Mouse (Mus musculus) G1E (cell line): Measurements from ENCODE around the gene Gm5105. TPM values are rescaled to one million over a fixed set of nuclear protein-coding genes. Genes with fewer than 3 reads are reported as not detected.

Experiments used
- ATAC-seq: 2 replicates; pipeline ENCODE4 v1.8.0; 2016; ENCODE audit warnings: mild to moderate bottlenecking; ENCODE audit not compliant: insufficient number of reproducible peaks, poor library complexity, low FRiP score, severe bottlenecking; ENCODE audit errors: extremely low read depth
- DNase-seq: peaks from one replicate; pipeline ENCODE4 v3.0.0; 2012; ENCODE audit warnings: low spot score
- H3K27me3 ChIP-seq: 2 replicates; pipeline ENCODE4 v1.6.1; 2012; ENCODE audit warnings: mild to moderate bottlenecking, low read length, inconsistent platforms; ENCODE audit not compliant: insufficient read depth
- H3K36me3 ChIP-seq: replicated peaks from 2 replicates; pipeline ENCODE3; 2012; ENCODE audit warnings: mild to moderate bottlenecking, inconsistent platforms
- H3K4me1 ChIP-seq: 2 replicates; pipeline ENCODE4 v1.6.1; 2012; ENCODE audit warnings: low read depth, low read length, inconsistent platforms, mixed read lengths; ENCODE audit not compliant: insufficient read depth
- H3K4me3 ChIP-seq: 2 replicates; pipeline ENCODE4 v1.5.1; 2012; ENCODE audit warnings: low read depth, mild to moderate bottlenecking, inconsistent platforms, low read length, moderate library complexity, mixed read lengths
- H3K9me3 ChIP-seq: replicated peaks from 2 replicates; pipeline ENCODE4 v1.6.1; 2012; ENCODE audit warnings: inconsistent platforms
- CTCF ChIP-seq: IDR thresholded peaks from 2 replicates; pipeline ENCODE4 v1.5.1; 2012; ENCODE audit warnings: low read depth, low read length, inconsistent platforms, mixed read lengths
- GATA1 ChIP-seq: IDR thresholded peaks from 2 replicates; pipeline ENCODE4 v1.6.1; 2012; ENCODE audit warnings: borderline replicate concordance, low read length, inconsistent platforms, mixed read lengths
- GATA2 ChIP-seq: IDR thresholded peaks from 2 replicates; pipeline ENCODE4 v1.6.1; 2012; ENCODE audit warnings: low read depth, low read length, inconsistent platforms, borderline replicate concordance
- POLR2AphosphoS5 ChIP-seq: IDR thresholded peaks from 2 replicates; pipeline ENCODE4 v1.6.1; 2012; ENCODE audit warnings: low read depth, low read length, inconsistent platforms; ENCODE audit not compliant: insufficient replicate concordance
- TAL1 ChIP-seq: conservative IDR thresholded peaks from 2 replicates; pipeline ENCODE4 v1.6.1; 2012; ENCODE audit warnings: low read depth, low read length, inconsistent platforms, mixed read lengths
- polyA plus RNA-seq: library from polyadenylated mRNA; stranded (reverse); fragments of >175 nt; gene quantifications from 2 replicates; pipeline ENCODE4 v1.2.3, GENCODE M21; 2012
- total RNA-seq, 2 experiments: library from RNA; stranded (forward) in 1 of 2; stranded (reverse) in 1 of 2; fragments of 200-1000 nt in 1 of 2; fragments of >200 nt in 1 of 2; fragmentation: Nextera tagmentation in 1 of 2; gene quantifications; 2 replicates each; pipeline ENCODE4 v1.2.3; 2014 to 2017

The Gm5105 gene
- total and polyA plus RNA-seq, 3 experiments, result 0.11 TPM; not detected in 2

DNA sequence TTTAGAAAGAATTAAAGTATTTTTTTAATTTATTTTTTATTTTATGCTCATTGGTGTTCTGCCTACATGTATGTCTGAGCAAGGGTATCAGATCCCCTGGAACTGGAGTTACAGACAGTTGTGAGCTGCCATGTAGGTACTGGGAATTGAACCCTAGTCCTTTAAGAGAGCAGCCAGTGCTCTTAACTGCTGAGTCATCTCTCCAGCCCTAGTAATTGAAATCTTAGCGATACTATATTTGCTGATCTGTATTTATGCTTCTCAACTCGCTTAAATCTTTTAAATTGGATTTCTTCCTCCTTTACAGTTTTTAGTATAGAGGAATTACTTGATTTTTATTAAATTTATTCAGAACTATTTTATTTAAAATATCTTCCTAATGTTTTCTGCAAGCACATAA is 26.2 kb downstream of the Gm5105 start:
- DNase-seq, result no peak
- Histone ChIP-seq H3K36me3 (no peaks in the 10 kb centered on the region), H3K9me3 (no peaks in the 10 kb centered on the region), H3K4me1 (no peaks in the 10 kb centered on the region), H3K4me3 (no peak overlapping the region), H3K27me3 (peaks cover 2% of the 10 kb centered on the region; the same call in 1 of the 2 replicates)
- no peak for ATAC-seq
- TF ChIP-seq POLR2AphosphoS5, result no peak
- no peak for TF ChIP-seq TAL1
- no peak for TF ChIP-seq GATA1
- TF ChIP-seq GATA2, result no peak
- no peak for TF ChIP-seq CTCF

DNA sequence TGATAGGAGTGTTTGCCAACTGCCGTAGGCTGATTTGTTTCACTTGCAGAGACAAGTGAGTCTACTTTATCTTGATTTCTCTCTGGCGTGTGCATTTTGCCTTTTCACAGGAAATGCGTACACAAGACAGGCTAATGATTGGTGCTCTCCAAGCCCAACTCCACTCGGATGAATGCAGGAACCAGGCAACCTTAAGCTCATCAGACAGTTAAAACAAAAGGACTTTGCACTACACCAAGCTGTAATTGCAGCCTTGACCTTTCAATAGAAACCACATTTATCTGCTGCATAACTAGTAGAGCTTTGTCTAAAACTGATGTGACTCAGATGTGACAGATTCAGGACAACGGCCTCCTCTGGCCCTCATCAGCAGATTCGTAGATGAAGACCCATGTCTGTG is 33.2 kb downstream of the Gm5105 start:
- H3K4me3 ChIP-seq, result no peak overlapping the region
- ATAC-seq (no peak), DNase-seq (no peak)
- TF ChIP-seq POLR2AphosphoS5, result no peak
- no peak for TF ChIP-seq TAL1
- no peak for TF ChIP-seq CTCF
- TF ChIP-seq GATA2, result no peak
- TF ChIP-seq GATA1, result no peak
- no peaks in the 10 kb centered on the region for H3K9me3 ChIP-seq
- peaks cover 9% of the 10 kb centered on the region for H3K4me1 ChIP-seq
- no peaks in the 10 kb centered on the region for H3K36me3 ChIP-seq
- peaks cover 7% of the 10 kb centered on the region for H3K27me3 ChIP-seq

DNA sequence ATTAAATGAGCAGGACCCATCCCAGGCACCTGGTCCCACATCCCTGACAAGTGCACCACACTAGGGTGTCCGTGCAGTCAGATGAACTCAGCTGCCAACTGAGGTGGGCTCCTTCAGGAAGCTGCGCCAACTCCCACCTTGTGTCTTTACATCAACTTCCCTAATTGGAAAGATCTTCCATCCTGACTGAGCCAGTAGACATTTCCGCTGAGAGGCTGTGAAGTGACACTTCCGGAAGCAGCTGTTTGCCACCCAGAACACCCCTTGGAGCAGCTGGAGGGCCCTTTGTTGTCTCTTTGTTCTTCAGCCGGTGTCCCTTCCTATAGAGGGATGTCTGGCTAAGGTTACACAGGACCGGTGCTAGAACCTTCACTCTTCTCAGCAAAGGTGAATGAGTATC is 36.6 kb downstream of the Gm5105 start:
- Histone ChIP-seq H3K4me1 (peaks cover 13% of the 10 kb centered on the region), H3K27me3 (peaks cover 7% of the 10 kb centered on the region), H3K9me3 (no peaks in the 10 kb centered on the region), H3K36me3 (no peaks in the 10 kb centered on the region), H3K4me3 (no peak overlapping the region)
- DNase-seq (no peak), ATAC-seq (no peak)
- TF ChIP-seq CTCF (no peak), POLR2AphosphoS5 (no peak), GATA1 (no peak), GATA2 (no peak), TAL1 (no peak)

DNA sequence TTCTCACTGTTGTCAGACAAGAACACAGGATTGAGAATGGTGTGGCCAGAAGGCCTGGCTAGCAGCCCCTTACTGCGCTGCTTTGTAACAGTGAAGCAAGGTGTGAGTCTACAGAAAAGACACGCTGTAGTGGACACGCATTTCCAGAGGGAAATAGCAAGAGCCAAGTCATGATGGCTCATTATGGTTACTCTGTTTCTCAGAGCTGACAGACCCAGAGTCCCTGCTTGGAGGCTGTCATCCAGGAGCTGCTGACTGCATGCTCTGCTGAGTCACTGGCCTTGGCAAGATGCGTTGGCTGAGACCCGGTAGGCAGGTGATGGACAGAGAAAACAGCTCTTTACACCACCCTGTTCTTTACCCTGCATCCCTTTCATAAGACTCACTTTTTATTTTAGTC is 37.8 kb downstream of the Gm5105 start:
- TF ChIP-seq TAL1 (no peak), GATA2 (no peak), GATA1 (no peak), POLR2AphosphoS5 (no peak)
- Histone ChIP-seq H3K4me1 (peaks cover 13% of the 10 kb centered on the region), H3K9me3 (no peaks in the 10 kb centered on the region), H3K4me3 (no peak overlapping the region), H3K36me3 (no peaks in the 10 kb centered on the region), H3K27me3 (peaks cover 7% of the 10 kb centered on the region)
- peak; percentile 8 for DNase-seq
- ATAC-seq, result peak; percentile 63; the same call in 1 of the 2 replicates

DNA sequence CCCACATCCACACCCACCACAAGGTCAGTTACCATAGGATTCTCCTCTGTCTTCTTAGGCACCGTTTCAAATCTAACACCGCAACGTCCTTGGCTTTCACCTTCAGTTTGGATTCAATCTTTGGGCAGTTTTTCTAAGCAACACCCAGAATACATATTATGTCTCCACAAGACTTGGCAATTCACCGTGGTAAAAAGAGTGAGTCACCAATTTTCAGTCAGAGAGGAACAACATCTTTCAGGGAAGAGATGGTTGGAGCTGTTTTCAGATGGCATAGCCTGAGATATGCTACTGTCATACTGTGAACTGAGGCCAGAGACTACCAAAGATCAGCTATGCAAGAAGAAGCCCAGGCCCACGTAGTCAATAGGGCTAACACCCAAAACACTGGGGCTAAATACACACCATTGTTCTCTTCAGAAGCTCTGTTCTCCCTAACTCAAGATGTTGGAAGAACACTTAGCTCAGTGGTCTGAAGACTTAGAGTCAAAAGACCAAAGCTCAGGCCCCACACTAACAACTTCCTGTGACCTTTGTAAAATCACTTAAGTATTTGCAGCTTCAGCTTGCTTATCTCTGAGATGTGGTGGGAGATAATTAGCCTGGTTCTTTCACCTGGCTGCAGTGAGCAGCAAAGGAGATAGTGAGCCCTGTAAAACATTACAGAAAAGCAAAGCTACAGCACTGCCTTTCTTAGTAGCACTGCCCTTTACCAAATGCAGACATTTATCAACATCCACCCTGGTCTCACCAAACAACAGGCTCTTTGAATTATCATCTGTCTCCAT is 39.4 kb downstream of the Gm5105 start:
- Histone ChIP-seq H3K27me3 (peaks cover 7% of the 10 kb centered on the region), H3K9me3 (no peaks in the 10 kb centered on the region), H3K4me3 (no peak overlapping the region), H3K4me1 (peaks cover 19% of the 10 kb centered on the region), H3K36me3 (no peaks in the 10 kb centered on the region)
- DNase-seq, result no peak
- TF ChIP-seq GATA1, result no peak
- no peak for TF ChIP-seq GATA2
- TF ChIP-seq CTCF, result no peak
- TF ChIP-seq TAL1, result no peak
- TF ChIP-seq POLR2AphosphoS5, result no peak
- ATAC-seq, result no peak

DNA sequence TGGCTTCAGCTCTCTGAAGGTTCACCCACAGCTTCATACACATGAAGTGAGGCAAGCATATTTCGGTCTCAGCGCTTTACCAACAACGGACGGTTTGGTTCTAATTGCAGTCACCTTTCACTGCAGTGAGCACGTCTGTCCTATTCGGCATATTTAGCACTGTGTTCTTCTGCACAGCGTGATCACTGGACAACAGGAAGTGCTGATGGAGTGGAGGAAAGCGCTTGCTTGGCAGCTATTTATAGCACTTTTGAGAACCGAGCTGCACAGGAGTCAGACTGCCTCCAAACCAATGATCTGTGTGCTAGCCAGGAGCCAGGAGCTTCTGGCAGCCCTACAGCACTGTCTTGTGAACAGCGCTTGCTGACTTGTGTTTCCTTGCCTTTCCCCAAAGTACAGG is 40.9 kb downstream of the Gm5105 start:
- TF ChIP-seq CTCF, result no peak
- Histone ChIP-seq H3K4me3 (no peak overlapping the region), H3K36me3 (no peaks in the 10 kb centered on the region), H3K4me1 (peaks cover 30% of the 10 kb centered on the region), H3K9me3 (no peaks in the 10 kb centered on the region), H3K27me3 (peaks cover 7% of the 10 kb centered on the region; the same call in 1 of the 2 replicates)
- ATAC-seq (no peak), DNase-seq (no peak)

DNA sequence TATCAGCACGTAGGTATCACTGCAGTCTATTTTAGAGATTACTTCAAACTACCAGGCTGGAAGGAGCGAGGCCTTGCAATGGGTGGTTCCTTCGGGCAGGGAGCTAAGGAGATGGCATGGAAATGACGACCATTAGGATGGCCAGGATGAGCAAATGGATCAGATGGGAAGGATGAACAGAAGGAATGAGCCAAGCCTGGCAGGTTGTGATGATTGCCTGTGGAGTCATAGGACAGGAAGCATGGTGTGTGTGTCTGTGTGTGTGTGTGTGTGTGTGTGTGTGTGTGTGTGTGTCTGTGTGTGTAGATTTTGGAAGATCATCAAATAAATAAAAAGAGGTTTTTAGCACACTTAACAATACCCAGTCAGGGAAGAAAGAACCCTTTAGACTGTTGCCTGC is 44.5 kb downstream of the Gm5105 start:
- Histone ChIP-seq H3K9me3 (peaks cover 8% of the 10 kb centered on the region), H3K27me3 (no peaks in the 10 kb centered on the region), H3K4me1 (peaks cover 25% of the 10 kb centered on the region), H3K36me3 (no peaks in the 10 kb centered on the region), H3K4me3 (no peak overlapping the region)
- ATAC-seq, result no peak
- no peak for DNase-seq
- TF ChIP-seq GATA1 (no peak), POLR2AphosphoS5 (no peak), CTCF (no peak), GATA2 (no peak), TAL1 (no peak)
